Mouse (Mus musculus) heart, adult 18-20 months (tissue): ENCODE results near the gene Ptprs. TPM values are rescaled to one million over a fixed set of nuclear protein-coding genes. Genes with fewer than 3 reads are reported as not detected.
A peak's percentile ranks its signal among the peaks of the same experiment; 100 is the strongest.

Experiments used
- DNase-seq, 2 experiments: peaks; one replicate each; pipeline ENCODE4 v3.0.0; 2021 to 2022; ENCODE audit warnings: mixed read lengths in 1 of 2
- total RNA-seq, 2 experiments: library from RNA; stranded (reverse); gene quantifications; 2 replicates each; pipeline ENCODE4 v1.2.3; 2021

The Ptprs gene
- total RNA-seq, 2 experiments from 2014 or later = 50.3 to 54.3 TPM

GRCm38 (mm10) chr17:56424726-56425583 lies 51.3 kb downstream of the Ptprs start:
- no peak for DNase-seq

GRCm38 (mm10) chr17:56420022-56420421 lies 56.3 kb downstream of the Ptprs start:
- no peak for DNase-seq

DNA sequence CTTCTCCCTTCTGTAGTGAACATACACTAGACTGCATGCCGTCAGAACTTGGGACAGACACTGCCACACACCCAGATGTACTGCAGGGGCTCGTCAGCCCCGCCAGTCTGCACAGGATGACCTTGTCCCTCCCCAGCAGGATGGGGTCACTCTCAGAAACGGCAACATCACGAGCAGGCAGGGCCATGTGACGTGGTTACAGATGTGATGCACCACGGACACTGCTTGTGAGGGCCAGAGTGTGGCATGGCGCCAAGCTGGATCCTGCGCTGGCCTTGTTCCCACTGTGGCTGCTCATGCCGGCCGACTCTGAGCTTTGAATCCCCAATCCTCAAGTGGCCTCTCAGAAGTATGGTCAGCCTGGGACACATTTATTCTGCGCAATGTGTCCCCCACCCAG lies 58.0 kb downstream of the Ptprs start:
- no peak for DNase-seq

DNA sequence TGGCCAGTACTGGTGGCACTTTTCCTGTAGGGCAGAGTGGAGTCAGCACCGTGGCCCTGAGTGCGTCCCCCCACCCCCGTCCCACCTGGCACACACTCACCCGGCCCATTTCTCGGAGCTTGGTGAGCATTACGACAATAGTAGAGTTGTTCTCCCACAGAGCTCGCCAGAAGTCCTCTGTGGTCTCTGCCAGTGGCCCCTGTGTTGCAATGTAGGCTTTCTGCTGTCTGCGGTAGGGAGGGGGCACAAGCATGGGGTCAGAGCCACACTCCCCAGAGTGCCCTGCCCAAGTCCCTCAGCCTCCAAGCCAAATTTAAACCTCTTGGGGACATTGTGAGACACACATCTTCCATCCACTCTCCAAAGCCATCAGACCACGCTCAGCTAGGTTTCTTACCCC lies 61.5 kb downstream of the Ptprs start:
- no peak for DNase-seq

DNA sequence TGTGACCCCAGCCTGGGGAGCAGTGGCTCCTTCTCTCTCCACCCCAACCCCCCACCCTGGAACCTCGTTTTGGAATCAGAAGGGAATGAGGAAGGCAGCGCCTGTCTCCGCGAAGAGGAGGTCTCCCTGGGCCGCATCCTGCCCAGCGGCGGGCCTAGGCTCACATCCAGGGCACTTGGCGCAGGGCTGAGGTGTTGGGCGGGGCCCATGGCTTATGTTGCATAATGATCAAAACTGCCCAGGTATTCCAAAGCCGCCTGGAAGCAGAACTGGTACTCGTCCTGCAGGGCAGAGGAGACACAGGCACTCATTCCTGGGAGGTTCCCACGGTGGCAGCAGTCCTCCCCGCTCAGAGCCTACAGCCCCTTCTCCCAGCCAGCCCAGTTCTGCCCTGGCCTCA lies 63.2 kb downstream of the Ptprs start:
- peak in 1 of 2 experiments; percentile 25 for DNase-seq

DNA sequence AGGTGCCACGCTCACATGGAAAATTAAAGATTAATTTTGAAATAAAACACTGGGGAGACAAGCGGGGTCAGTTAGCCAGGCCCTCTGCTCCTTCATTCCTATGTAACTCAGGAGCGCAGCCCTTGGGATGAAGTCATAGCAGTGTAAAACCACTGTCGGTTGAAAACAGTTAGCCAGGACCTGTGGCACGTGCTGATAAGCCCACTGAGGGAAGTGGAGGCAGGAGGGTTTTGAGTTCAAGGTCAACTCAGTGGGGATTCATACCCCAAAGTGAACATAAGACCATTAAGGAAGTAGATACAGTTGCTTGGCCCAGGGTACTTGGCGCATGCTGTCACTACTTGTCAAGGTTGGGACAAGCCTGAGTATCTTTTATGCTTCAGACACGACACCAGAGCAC lies 64.8 kb downstream of the Ptprs start:
- DNase-seq = no peak

DNA sequence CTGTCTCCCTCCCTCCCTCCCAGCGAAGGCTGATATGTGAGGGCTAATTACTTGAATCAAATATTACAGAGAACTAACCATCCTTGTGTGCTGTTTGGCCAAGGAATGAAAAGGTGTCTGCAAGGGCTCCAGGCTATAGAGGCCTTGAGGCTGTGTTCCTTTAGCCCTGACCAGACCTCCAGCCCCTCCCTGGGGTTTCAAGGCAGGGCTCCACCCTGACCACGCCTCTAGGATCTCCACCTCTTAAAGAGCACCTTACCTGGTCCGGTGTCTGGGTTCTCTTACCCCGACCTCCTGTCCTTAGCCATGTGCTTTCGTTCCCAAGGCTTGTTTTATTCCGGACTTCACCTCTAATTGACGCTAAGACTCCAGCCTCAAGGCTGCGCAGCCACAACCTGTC lies 66.5 kb downstream of the Ptprs start:
- DNase-seq = no peak

GRCm38 (mm10) chr17:56408965-56409625 lies 67.2 kb downstream of the Ptprs start:
- no peak for DNase-seq

DNA sequence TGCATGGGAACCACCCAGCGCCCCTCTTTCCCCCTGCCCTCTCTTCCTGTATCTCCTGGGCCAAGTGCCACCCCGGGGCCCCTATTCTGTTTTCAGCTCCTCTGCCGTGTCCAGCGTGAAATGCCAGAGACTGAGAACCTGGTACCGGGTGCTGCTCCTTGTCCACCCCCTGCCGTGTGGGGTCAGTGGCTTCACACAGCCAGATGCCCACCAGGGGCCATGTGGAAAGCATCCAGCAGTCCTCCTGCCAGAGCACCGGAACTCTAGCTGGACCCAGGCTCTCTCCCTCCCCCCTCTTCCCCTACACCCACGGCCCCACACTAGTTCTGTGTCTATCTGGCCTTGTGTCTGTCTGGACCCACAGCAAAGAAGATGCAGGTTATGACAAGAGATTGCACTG lies 68.9 kb downstream of the Ptprs start:
- DNase-seq = no peak

- DNase-seq = no peak
These were observed 69.4 kb downstream of the Ptprs start for GRCm38 (mm10) chr17:56406878-56407277.

- DNase-seq = no peak
These were observed 70.1 kb downstream of the Ptprs start for GRCm38 (mm10) chr17:56405856-56406840.

DNA sequence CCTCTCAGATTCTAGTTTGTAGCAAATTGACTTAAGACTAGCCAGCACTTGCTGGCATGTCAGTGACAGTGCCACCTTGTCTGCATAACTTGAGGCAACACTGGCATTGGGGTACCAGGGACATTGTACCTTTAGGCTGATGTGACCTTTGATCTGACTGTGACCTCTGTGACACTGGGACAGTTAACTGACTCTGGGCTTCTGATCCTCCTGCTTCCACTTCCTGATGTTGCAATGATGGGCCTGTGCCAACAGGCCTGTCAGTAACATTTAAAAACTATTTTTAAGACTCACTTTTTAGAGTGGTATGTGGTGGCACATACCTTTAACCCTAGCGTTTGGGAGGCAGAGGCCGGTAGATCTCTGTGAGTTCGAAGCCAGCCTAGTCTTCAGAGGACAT lies 70.9 kb downstream of the Ptprs start:
- DNase-seq = no peak

DNA sequence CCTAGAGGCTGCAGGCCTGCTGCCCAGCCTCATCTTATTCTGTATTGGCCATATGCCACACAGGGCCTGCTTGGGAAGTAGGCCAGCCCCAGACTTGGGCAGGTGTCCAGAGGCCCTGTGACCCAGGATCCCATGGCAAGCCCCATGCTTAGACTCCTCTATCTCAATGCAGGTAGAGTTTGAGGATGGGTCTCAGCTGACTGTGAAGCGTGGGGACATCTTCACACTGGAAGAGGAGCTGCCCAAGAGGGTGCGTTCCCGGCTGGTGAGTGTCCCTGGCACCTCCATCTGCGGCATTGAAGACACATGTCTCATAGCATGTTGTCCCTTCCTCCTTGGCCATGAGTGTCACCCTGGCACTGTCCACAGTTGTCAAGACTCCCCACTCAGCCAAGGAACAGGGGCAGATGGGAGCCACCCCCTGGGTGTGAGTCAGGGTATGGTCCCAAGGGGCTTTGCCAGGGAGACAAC lies 75.2 kb downstream of the Ptprs start:
- peak; percentile 51 to 65 for DNase-seq

- DNase-seq = peak in 1 of 2 experiments; percentile 47
These were observed 76.1 kb downstream of the Ptprs start for GRCm38 (mm10) chr17:56400221-56400620.

- DNase-seq = no peak
These were observed 80.2 kb downstream of the Ptprs start for GRCm38 (mm10) chr17:56396051-56396450.

DNA sequence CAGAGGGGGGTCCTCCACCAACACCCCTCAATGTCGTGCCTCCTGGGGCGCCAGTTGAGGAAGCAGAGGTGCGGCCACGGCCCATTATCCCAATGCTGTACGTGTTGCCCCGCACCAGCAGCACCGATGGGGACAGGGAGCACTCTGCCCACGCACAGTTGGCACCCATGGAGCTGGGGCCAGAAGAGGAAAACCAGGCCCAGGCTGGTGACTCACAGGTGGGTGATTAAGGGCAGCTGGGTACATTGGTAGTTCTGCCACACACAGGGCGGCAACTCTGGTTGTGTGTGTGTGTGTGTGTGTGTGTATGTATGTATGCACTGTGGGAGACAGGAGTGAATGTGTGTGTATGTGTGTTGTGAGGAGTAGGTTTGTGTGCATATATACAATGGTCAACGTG lies 82.4 kb downstream of the Ptprs start:
- DNase-seq = no peak

GRCm38 (mm10) chr17:56393238-56393637 lies 83.0 kb downstream of the Ptprs start:
- no peak for DNase-seq

- DNase-seq = no peak
These were observed 88.7 kb downstream of the Ptprs start for GRCm38 (mm10) chr17:56387612-56388011.

DNA sequence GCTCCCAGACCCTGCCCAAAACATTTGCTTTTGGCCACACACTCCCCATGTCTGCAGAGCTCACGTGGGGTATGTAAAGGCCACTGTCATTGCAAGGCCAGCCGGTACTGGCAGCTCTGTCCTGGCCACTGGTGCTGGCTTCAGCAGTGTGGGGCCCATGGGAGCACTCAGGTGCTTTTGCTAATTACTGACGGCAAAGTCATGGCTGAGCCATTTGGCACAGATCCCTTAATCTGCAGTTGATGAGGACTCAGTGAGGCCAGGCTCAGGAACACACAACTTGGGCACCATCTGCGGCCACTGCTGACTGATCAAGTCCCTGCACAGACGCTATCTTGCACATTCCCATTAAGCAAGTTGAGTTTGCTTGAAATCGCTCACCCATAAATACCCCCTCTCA lies 91.4 kb downstream of the Ptprs start:
- DNase-seq = no peak

GRCm38 (mm10) chr17:56382997-56383396 lies 93.3 kb downstream of the Ptprs start:
- no peak for DNase-seq

- no peak for DNase-seq
These were observed 95.1 kb downstream of the Ptprs start for GRCm38 (mm10) chr17:56381183-56381582.

- DNase-seq = no peak
These were observed 96.0 kb downstream of the Ptprs start for GRCm38 (mm10) chr17:56380286-56380685.
